Mouse (Mus musculus): Measurements from ENCODE around the gene Ajm1.

DNA sequence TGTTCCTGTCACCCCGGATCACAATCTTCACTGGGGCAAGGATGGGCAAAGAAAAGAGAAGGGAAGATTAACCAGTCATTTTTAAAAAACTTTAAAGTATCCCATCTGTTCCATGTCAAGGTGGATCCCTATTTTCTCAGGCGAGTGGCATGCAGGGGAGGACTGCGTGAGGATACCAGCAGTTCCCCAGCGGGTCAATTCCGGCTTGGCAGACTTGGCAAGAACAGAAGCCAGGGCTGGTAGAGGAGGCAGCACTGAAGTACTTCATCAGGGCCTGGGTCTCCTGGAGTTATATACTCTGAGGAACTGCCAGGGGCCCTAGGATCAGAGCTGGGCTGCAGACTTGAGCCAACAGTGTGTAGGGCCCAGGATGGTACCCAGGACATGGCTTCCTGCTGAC is 21.0 kb upstream of the Ajm1 start:
- TF ChIP-seq POLR2A (IDR thresholded peaks at IDR 0.05; ENCODE audit: low read depth, low read length) (no peak), CTCF (IDR thresholded peaks at IDR 0.05; ENCODE audit: extremely low read depth, insufficient read length, insufficient replicate concordance, low read depth, low read length) (no peak)

All from small intestine, adult 2 months (tissue).